Mouse (Mus musculus) CH12.LX (cell line): ENCODE data around the gene Sys1. TPM values are rescaled to one million over a fixed set of nuclear protein-coding genes. Genes with fewer than 3 reads are reported as not detected.

Experiments used
- DNase-seq: peaks from one replicate; pipeline ENCODE4 v3.0.0-alpha.2; 2013; ENCODE audit errors: extremely low read depth
- H3K27ac ChIP-seq: 2 replicates; pipeline ENCODE4 v1.5.1; 2012; ENCODE audit warnings: low read depth, mild to moderate bottlenecking, control low read depth, moderate library complexity; ENCODE audit not compliant: insufficient read depth
- H3K27me3 ChIP-seq: replicated peaks from 2 replicates; pipeline ENCODE3; 2012; ENCODE audit warnings: inconsistent platforms
- H3K36me3 ChIP-seq, 2 experiments: replicated peaks in 1 of 2; 2 replicates each; pipeline versions ENCODE3 to v1.6.1; 2012; ENCODE audit warnings: inconsistent platforms in 1 of 2, low read length in 1 of 2, mild to moderate bottlenecking in 1 of 2, mixed read lengths in 1 of 2, moderate library complexity in 1 of 2; ENCODE audit not compliant: control insufficient read depth in 1 of 2, insufficient read depth in 1 of 2
- H3K4me1 ChIP-seq, 2 experiments: 2 replicates each; pipeline ENCODE4 v1.6.1; 2012; ENCODE audit warnings: inconsistent platforms in 1 of 2, moderate library complexity in 1 of 2; ENCODE audit not compliant: insufficient read depth in 2 of 2, control insufficient read depth in 1 of 2
- H3K4me2 ChIP-seq: 2 replicates; pipeline ENCODE4 v1.6.1; 2012; ENCODE audit warnings: low read depth, mild to moderate bottlenecking, control low read depth; ENCODE audit not compliant: poor library complexity, insufficient read depth, severe bottlenecking
- H3K4me3 ChIP-seq, 3 experiments: fragments of 150-350 bp in 1 of 3; sonication (generic) in 1 of 3; replicated peaks in 1 of 3; 2 replicates each; pipeline versions ENCODE3 to v1.5.1; 2011 to 2012; ENCODE audit warnings: low read depth in 2 of 3, low read length in 2 of 3, mild to moderate bottlenecking in 2 of 3, moderate library complexity in 2 of 3, control low read depth in 1 of 3, improper control_type of control experiment in 1 of 3, inconsistent platforms in 1 of 3, mixed read lengths in 1 of 3; ENCODE audit not compliant: poor library complexity in 1 of 3
- H3K79me2 ChIP-seq: replicated peaks from 2 replicates; pipeline ENCODE4 v1.6.1; 2012; ENCODE audit warnings: mild to moderate bottlenecking, moderate library complexity; ENCODE audit not compliant: control insufficient read depth, poor library complexity, insufficient read depth, severe bottlenecking; ENCODE audit errors: extremely low read depth
- H3K9ac ChIP-seq: 2 replicates; pipeline ENCODE4 v1.6.1; 2012; ENCODE audit warnings: low read depth, mild to moderate bottlenecking, control low read depth, moderate library complexity; ENCODE audit not compliant: insufficient read depth
- H3K9me3 ChIP-seq: replicated peaks from 2 replicates; pipeline ENCODE3; 2012; ENCODE audit warnings: low read length, inconsistent platforms, mixed read lengths
- CHD1 ChIP-seq: IDR thresholded peaks from 2 replicates; pipeline ENCODE4 v1.6.1; 2012; ENCODE audit warnings: low read depth, low read length, improper control_type of control experiment, inconsistent platforms
- CHD2 ChIP-seq: IDR thresholded peaks from 2 replicates; pipeline ENCODE4 v1.6.1; 2011; ENCODE audit warnings: low read length, improper control_type of control experiment
- ELF1 ChIP-seq: IDR thresholded peaks from 2 replicates; pipeline ENCODE4 v1.6.1; 2014; ENCODE audit warnings: low read depth, mild to moderate bottlenecking, inconsistent platforms, low read length, improper control_type of control experiment
- EP300 ChIP-seq: IDR thresholded peaks from 2 replicates; pipeline ENCODE4 v1.6.1; 2011; ENCODE audit warnings: low read length, improper control_type of control experiment
- ETS1 ChIP-seq: conservative IDR thresholded peaks from 2 replicates; pipeline ENCODE4 v1.6.1; 2012; ENCODE audit warnings: low read depth, mild to moderate bottlenecking, inconsistent platforms, low read length, improper control_type of control experiment, moderate library complexity
- MAX ChIP-seq: IDR thresholded peaks from 2 replicates; pipeline ENCODE4 v1.6.1; 2011; ENCODE audit warnings: low read length, improper control_type of control experiment
- NELFE ChIP-seq: IDR thresholded peaks from 2 replicates; pipeline ENCODE4 v1.6.1; 2011; ENCODE audit warnings: low read depth, low read length, improper control_type of control experiment
- POLR2A ChIP-seq: IDR thresholded peaks from 2 replicates; pipeline ENCODE4 v1.6.1; 2011; ENCODE audit warnings: low read depth, mild to moderate bottlenecking, improper control_type of control experiment, low read length
- POLR2AphosphoS2 ChIP-seq: IDR thresholded peaks from 2 replicates; pipeline ENCODE4 v1.6.1; 2011; ENCODE audit warnings: low read depth, low read length, improper control_type of control experiment
- RAD21 ChIP-seq: IDR thresholded peaks from 2 replicates; pipeline ENCODE4 v1.6.1; 2011; ENCODE audit warnings: low read depth, mild to moderate bottlenecking, low read length, improper control_type of control experiment, moderate library complexity
- SMC3 ChIP-seq: IDR thresholded peaks from 2 replicates; pipeline ENCODE4 v1.6.1; 2011; ENCODE audit warnings: low read depth, low read length, improper control_type of control experiment
- TBP ChIP-seq: conservative IDR thresholded peaks from 2 replicates; pipeline ENCODE4 v1.6.1; 2011; ENCODE audit warnings: low read depth, low read length, improper control_type of control experiment
- USF1 ChIP-seq: IDR thresholded peaks from 2 replicates; pipeline ENCODE4 v1.6.1; 2014; ENCODE audit warnings: low read depth, mild to moderate bottlenecking, inconsistent platforms, low read length, improper control_type of control experiment
- ZC3H11A ChIP-seq: IDR thresholded peaks from 2 replicates; pipeline ENCODE4 v1.6.1; 2012; ENCODE audit warnings: low read depth, mild to moderate bottlenecking, inconsistent platforms, low read length, improper control_type of control experiment
- dilution Hi-C: fragments of 300-500 bp; cut with MboI; formaldehyde crosslinking; loops from 2 replicates; pipeline ENCODE4 v1.14.3; 2020; ENCODE audit warnings: low sequenced_read_pairs; ENCODE audit not compliant: extremely low pct_unique_long_range_greater_than_20kb, extremely low pct_ligation_motif_present
- in situ Hi-C: fragments of 300-500 bp; cut with MboI; formaldehyde crosslinking; loops from 3 replicates; pipeline ENCODE4 v1.14.3; 2019; ENCODE audit warnings: low sequenced_read_pairs, low pct_ligation_motif_present, low pct_unique_long_range_greater_than_20kb, mixed read lengths
- polyA plus RNA-seq: library from polyadenylated mRNA; unstranded; fragments of >175 nt; gene quantifications from 2 replicates; pipeline ENCODE4 v1.2.1, GENCODE M21; 2012; ENCODE audit warnings: low read depth; ENCODE audit not compliant: insufficient read length
- total RNA-seq, 2 experiments: library from RNA; depleted of rRNA; stranded (reverse); fragments of 300-350 nt in 1 of 2; fragments of >200 nt in 1 of 2; gene quantifications; 2 replicates each; pipeline ENCODE4 v1.2.3; 2012 to 2014

Gene Sys1
- total and polyA plus RNA-seq, 3 experiments = 46.6 to 59.7 (median 57.4) TPM

DNA sequence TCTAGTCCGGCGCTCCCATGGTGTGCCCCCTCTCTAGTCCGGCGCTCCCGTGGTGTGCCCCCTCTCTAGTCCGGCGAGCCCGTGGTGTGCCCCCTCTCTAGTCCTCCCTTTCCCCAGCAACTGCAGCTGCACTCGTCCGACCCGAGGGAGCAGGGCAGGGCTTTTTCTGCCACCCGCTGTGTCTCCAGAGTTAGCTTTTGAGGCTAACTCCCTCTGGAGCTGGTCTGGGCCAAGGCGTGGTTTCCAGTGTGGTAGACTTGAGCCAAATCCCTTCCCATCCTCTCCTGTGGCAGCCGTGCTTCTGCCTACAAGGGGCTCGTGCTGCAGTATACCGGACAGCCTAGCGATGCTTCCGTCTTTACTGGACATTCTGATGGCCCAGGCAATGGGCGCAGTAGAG is 51.0 kb downstream of the Sys1 start:
- no peak overlapping the region for H3K4me3 ChIP-seq

DNA sequence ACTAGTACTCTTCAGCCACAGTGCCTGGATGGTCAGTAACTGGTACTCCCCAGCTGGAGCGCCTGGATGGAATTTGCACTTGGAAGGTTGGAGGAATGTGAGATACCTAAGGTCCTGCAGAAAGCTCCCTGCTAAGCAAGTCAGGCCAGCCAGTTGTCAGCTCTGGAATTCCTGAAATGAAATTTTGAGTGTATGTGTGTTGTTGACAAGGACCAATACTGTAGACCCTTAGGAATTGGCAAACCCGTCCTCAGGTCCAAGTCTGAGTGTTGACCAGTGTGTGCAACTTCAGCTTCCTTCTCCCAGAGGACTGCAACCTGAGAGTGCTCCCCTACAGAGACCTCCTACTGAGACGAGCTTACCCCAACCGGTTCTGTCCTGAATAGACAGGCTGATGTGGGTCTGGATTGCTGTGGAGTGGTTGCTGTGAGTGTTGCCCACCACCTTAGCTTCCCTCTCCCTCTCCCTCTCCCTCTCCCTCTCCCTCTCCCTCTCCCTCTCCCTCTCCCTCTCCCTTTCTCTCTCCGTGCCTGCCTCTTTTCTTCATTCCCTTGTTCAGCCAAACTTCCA is 53.9 kb downstream of the Sys1 start:
- Histone ChIP-seq H3K36me3 (peaks cover 25 to 52% of the 10 kb centered on the region in 2 experiments), H3K27ac (no peak overlapping the region), H3K9me3 (no peaks in the 10 kb centered on the region), H3K4me2 (no peak overlapping the region), H3K27me3 (no peaks in the 10 kb centered on the region), H3K4me3 (no peak overlapping the region), H3K9ac (no peak overlapping the region), H3K4me1 (no peaks in the 10 kb centered on the region), H3K79me2 (no peaks in the 10 kb centered on the region)
- DNase-seq = no peak
- in situ Hi-C loops (no loop called here), dilution Hi-C loops (no loop called here)
- TF ChIP-seq POLR2A (no peak), USF1 (no peak), RAD21 (no peak), ELF1 (no peak), SMC3 (no peak)

More for the DNA sequence above, 51.0 kb downstream of the Sys1 start:
- dilution Hi-C loops = no loop called here
- peaks cover 46 to 80% of the 10 kb centered on the region in 2 experiments for H3K36me3 ChIP-seq
- in situ Hi-C loops = loop anchor here (5.0 kb wide), 1 partner anchor 41 kb away; no protein-coding TSS in a partner anchor
- TF ChIP-seq POLR2AphosphoS2 (no peak), ZC3H11A (no peak), CHD2 (no peak), TBP (no peak), USF1 (no peak), CHD1 (no peak), ETS1 (no peak), ELF1 (no peak), POLR2A (no peak), SMC3 (no peak), EP300 (no peak), MAX (no peak), NELFE (no peak)
- DNase-seq = no peak
- H3K27me3 ChIP-seq = no peaks in the 10 kb centered on the region
- H3K27ac ChIP-seq = no peak overlapping the region
- H3K79me2 ChIP-seq = no peaks in the 10 kb centered on the region
- H3K4me1 ChIP-seq = no peaks in the 10 kb centered on the region
- no peak overlapping the region for H3K9ac ChIP-seq
- H3K4me2 ChIP-seq = no peak overlapping the region
- H3K9me3 ChIP-seq = peaks cover 15% of the 10 kb centered on the region
